In genomic region chr6:118419050-118419920, GRCm38 (mm10) we compare ENCODE assay signal across 8 mouse cellular contexts. TPM values are rescaled to one million over a fixed set of nuclear protein-coding genes. Genes with fewer than 3 reads are reported as not detected.
A peak's percentile ranks its signal among the peaks of the same experiment; 100 is the strongest.
DNase-seq lines count a peak whose midpoint lies in the region; ATAC-seq and TF ChIP-seq lines count a peak whose summit lies in the region.

Gene Bms1 (minus strand): TSS chr6:118419474.

- peak; percentile 88 for TF ChIP-seq CTCF in bone marrow macrophage, adult 2 months (IDR thresholded peaks at IDR 0.05; ENCODE audit: low read depth, low read length)
- TF ChIP-seq CTCF in embryonic fibroblast, embryonic 13.5 days (IDR thresholded peaks at IDR 0.05; ENCODE audit: borderline replicate concordance, insufficient read depth, low read length) = peak; percentile 96

- WGBS in kidney, embryonic 14.5 days = under 1% methylated on average over 66 of the region's 67 CpGs
- under 1% methylated on average over 67 of the region's 67 CpGs for WGBS in limb, embryonic 15.5 days

- ATAC-seq in kidney, embryonic 14.5 days (ENCODE audit: low FRiP score, low TSS enrichment) = peak; percentile 98
- peak; percentile 98 for ATAC-seq in limb, embryonic 15.5 days (ENCODE audit: insufficient number of reproducible peaks, low FRiP score, low TSS enrichment, low read depth)

- H3K36me3 ChIP-seq in kidney, embryonic 14.5 days (ENCODE audit: control insufficient read depth, insufficient read depth, low read length) = peaks cover 30% of the 10 kb centered on the region
- peaks cover 30% of the 10 kb centered on the region for H3K36me3 ChIP-seq in limb, embryonic 15.5 days

- H3K27me3 ChIP-seq in kidney, embryonic 14.5 days (ENCODE audit: control insufficient read depth, insufficient read depth, low read length) = no peaks in the 10 kb centered on the region
- no peaks in the 10 kb centered on the region for H3K27me3 ChIP-seq in limb, embryonic 15.5 days

- DNase-seq in A20 (ENCODE audit: low read depth, low spot score) = peak; percentile 98
- peak; percentile 90 to 96 for DNase-seq in heart, adult 9 months (ENCODE audit: low spot score in 2 of 2)
- DNase-seq in monocyte, adult 2 months (ENCODE audit: low read depth in 1 of 2, low spot score in 2 of 2) = peak; percentile 87 to 89
- DNase-seq in spleen, postnatal 36 days (ENCODE audit: low spot score in 2 of 2) = peak; percentile 89 to 91

- H3K9me3 ChIP-seq in kidney, embryonic 14.5 days (ENCODE audit: control insufficient read depth, low read length) = no peaks in the 10 kb centered on the region
- H3K9me3 ChIP-seq in limb, embryonic 15.5 days = no peaks in the 10 kb centered on the region

- H3K4me1 ChIP-seq in bone marrow macrophage, adult 2 months (ENCODE audit: control insufficient read depth, insufficient read depth, low read length) = peaks cover 11% of the 10 kb centered on the region
- no peaks in the 10 kb centered on the region for H3K4me1 ChIP-seq in embryonic fibroblast, embryonic 13.5 days (ENCODE audit: control insufficient read depth, insufficient read depth, low read length)
- H3K4me1 ChIP-seq in kidney, embryonic 14.5 days (ENCODE audit: control insufficient read depth, insufficient read depth, low read length) = peaks cover 12% of the 10 kb centered on the region
- peaks cover 11% of the 10 kb centered on the region for H3K4me1 ChIP-seq in limb, embryonic 15.5 days

- peak within 1 kb of the TSS; percentile 88 for H3K9ac ChIP-seq in kidney, embryonic 14.5 days (ENCODE audit: low read depth, low read length)
- peak within 1 kb of the TSS; percentile 97 for H3K9ac ChIP-seq in limb, embryonic 15.5 days

- peak within 1 kb of the TSS; percentile 81 for H3K27ac ChIP-seq in bone marrow macrophage, adult 2 months (ENCODE audit: insufficient read depth, low read depth, low read length)
- H3K27ac ChIP-seq in embryonic fibroblast, embryonic 13.5 days (ENCODE audit: insufficient read depth, low read length) = peak within 1 kb of the TSS; percentile 82
- peak within 1 kb of the TSS; percentile 67; the same call in 1 of the 2 replicates for H3K27ac ChIP-seq in kidney, embryonic 14.5 days (ENCODE audit: low read depth, low read length)
- peak within 1 kb of the TSS; percentile 93 for H3K27ac ChIP-seq in limb, embryonic 15.5 days

- no peak; the same call in 1 of the 2 replicates for TF ChIP-seq POLR2A in bone marrow macrophage, adult 2 months (IDR thresholded peaks at IDR 0.05; ENCODE audit: borderline replicate concordance, low read depth, low read length)
- peak; percentile 90 for TF ChIP-seq POLR2A in embryonic fibroblast, embryonic 13.5 days (IDR thresholded peaks at IDR 0.05; ENCODE audit: low read depth, low read length)

- peak within 1 kb of the TSS; percentile 93 for H3K4me3 ChIP-seq in bone marrow macrophage, adult 2 months (ENCODE audit: insufficient read depth, low read length)
- H3K4me3 ChIP-seq in embryonic fibroblast, embryonic 13.5 days (ENCODE audit: insufficient read depth, low read length) = peak within 1 kb of the TSS; percentile 99
- peak within 1 kb of the TSS; percentile 97 for H3K4me3 ChIP-seq in kidney, embryonic 14.5 days (ENCODE audit: low read length)
- peak within 1 kb of the TSS; percentile 95 for H3K4me3 ChIP-seq in limb, embryonic 15.5 days

- peak within 1 kb of the TSS; percentile 63 for H3K4me2 ChIP-seq in kidney, embryonic 14.5 days (replicated peaks; ENCODE audit: low read depth, low read length)
- H3K4me2 ChIP-seq in limb, embryonic 15.5 days = peak within 1 kb of the TSS; percentile 57

RNA-seq across cellular contexts. Expression of gene Bms1, which starts in this region (rescaled TPM):
- polyA plus RNA-seq in bone marrow macrophage, adult 2 months (2012; ENCODE audit: insufficient read depth, insufficient read length, missing spikeins) = 21.6 and 26.0 TPM in 2 replicates
- polyA plus RNA-seq in embryonic fibroblast, embryonic 13.5 days (2011; ENCODE audit: insufficient read length, low read depth, missing spikeins) = 38.0 and 39.6 TPM in 2 replicates
- 17.4 and 38.3 TPM in 2 replicates for polyA plus RNA-seq in kidney, embryonic 14.5 days (2014; fragmentation: Nextera tagmentation; extraction: Ambion mirVana)
- polyA plus RNA-seq in limb, embryonic 15.5 days (2015; fragmentation: Nextera tagmentation; extraction: Ambion mirVana) = 32.3 and 33.9 TPM in 2 replicates

Comparison
In these comparisons a context has a peak if more than half of its experiments do, and no peak if none do; other contexts are left out.
1. Peak in every context shown above with its lines: DNase-seq, ATAC-seq, H3K4me3 ChIP-seq and H3K27ac ChIP-seq.